Mouse (Mus musculus): Measurements from ENCODE around the gene Fbxw11.

DNA sequence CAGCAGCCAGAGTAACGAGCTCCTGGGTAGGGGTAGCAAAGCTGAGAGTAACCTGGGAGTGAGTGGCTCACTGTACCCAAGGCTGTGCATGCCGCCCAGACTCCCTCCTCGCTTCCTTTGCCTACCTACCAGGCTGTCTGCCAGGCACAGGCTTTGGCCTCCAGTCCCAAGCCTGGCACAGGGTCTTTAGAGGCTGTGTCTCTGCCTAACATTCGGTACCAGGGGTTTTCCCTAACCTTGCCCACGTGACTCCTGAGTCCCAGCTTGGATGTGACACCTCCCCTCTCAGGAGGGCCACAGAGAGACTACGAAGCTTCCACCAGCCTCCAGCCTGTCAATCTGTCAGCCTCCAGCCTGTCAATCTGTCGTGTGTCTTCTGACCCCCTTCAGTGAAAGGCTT is 49.4 kb upstream of the Fbxw11 start:
- no peak for TF ChIP-seq MYOD1 (IDR thresholded peaks at IDR 0.05; ENCODE audit: control insufficient read depth in 1 of 3, insufficient read length in 2 of 3, low read depth in 2 of 3)
- TF ChIP-seq MYOG (IDR thresholded peaks at IDR 0.05; ENCODE audit: control insufficient read depth in 1 of 3, insufficient read depth in 1 of 3, insufficient read length in 2 of 3, low read depth in 2 of 3), result no peak
